Mouse (Mus musculus) liver, embryonic 11.5 days (tissue): Measurements from ENCODE around the gene Id3. TPM values are rescaled to one million over a fixed set of nuclear protein-coding genes. Genes with fewer than 3 reads are reported as not detected.

ENCODE experiments used
- ATAC-seq: fragments of 200-750 bp; cut with Nextera tagmentation; replicated peaks from 2 replicates; pipeline ENCODE4 v1.8.0; 2017; ENCODE audit warnings: moderate number of reproducible peaks, mild to moderate bottlenecking, moderate TSS enrichment, moderate library complexity; ENCODE audit not compliant: low FRiP score
- DNase-seq: peaks from one replicate; pipeline ENCODE4 v3.0.0-alpha.2; 2017; ENCODE audit warnings: low spot score
- H3K27ac ChIP-seq: fragments of 300-500 bp; sonication (generic); 2 replicates; pipeline ENCODE4 v1.5.1; 2014; ENCODE audit warnings: mild to moderate bottlenecking, low read depth, low read length, control low read depth
- H3K27me3 ChIP-seq: fragments of 300-500 bp; sonication (generic); replicated peaks from 2 replicates; pipeline ENCODE4 v1.6.1; 2014; ENCODE audit warnings: low read length, mixed read lengths; ENCODE audit not compliant: control insufficient read depth, insufficient read depth
- H3K36me3 ChIP-seq: fragments of 300-500 bp; sonication (generic); 2 replicates; pipeline ENCODE4 v1.6.1; 2014; ENCODE audit warnings: mild to moderate bottlenecking, low read length, moderate library complexity, mixed read lengths; ENCODE audit not compliant: control insufficient read depth, insufficient read depth
- H3K4me1 ChIP-seq: fragments of 300-500 bp; sonication (generic); replicated peaks from 2 replicates; pipeline ENCODE4 v1.6.1; 2014; ENCODE audit warnings: low read length, mixed read lengths; ENCODE audit not compliant: control insufficient read depth, insufficient read depth
- H3K4me2 ChIP-seq: fragments of 300-500 bp; sonication (generic); 2 replicates; pipeline ENCODE4 v1.6.1; 2014; ENCODE audit warnings: mild to moderate bottlenecking, control low read depth, moderate library complexity
- H3K4me3 ChIP-seq: fragments of 300-500 bp; sonication (generic); 2 replicates; pipeline ENCODE4 v1.5.1; 2014; ENCODE audit warnings: low read depth, low read length, control low read depth
- H3K9ac ChIP-seq: fragments of 300-500 bp; sonication (generic); 2 replicates; pipeline ENCODE4 v1.6.1; 2014; ENCODE audit warnings: low read depth, low read length, control low read depth
- H3K9me3 ChIP-seq: fragments of 300-500 bp; sonication (generic); 2 replicates; pipeline ENCODE4 v1.6.1; 2016; ENCODE audit warnings: low read length, inconsistent platforms, mixed read lengths; ENCODE audit not compliant: control insufficient read depth
- WGBS: fragments of 180-500 bp; shearing (Covaris S2); extraction: QIAGEN DNeasy Blood & Tissue Kit; methylation state at CpG from one replicate; pipeline ENCODE4 v1.1.7; 2014; 5-methylcytosine and 5-hydroxymethylcytosine counted together
- polyA plus RNA-seq: library from polyadenylated mRNA; unstranded; fragments of >200 nt; fragmentation: Nextera tagmentation; extraction: Ambion mirVana; gene quantifications from 2 replicates; pipeline ENCODE4 v1.2.1, GENCODE M21; 2014

Gene Id3
- polyA plus RNA-seq, 1 experiment from 2014 or later: 200 TPM

DNA sequence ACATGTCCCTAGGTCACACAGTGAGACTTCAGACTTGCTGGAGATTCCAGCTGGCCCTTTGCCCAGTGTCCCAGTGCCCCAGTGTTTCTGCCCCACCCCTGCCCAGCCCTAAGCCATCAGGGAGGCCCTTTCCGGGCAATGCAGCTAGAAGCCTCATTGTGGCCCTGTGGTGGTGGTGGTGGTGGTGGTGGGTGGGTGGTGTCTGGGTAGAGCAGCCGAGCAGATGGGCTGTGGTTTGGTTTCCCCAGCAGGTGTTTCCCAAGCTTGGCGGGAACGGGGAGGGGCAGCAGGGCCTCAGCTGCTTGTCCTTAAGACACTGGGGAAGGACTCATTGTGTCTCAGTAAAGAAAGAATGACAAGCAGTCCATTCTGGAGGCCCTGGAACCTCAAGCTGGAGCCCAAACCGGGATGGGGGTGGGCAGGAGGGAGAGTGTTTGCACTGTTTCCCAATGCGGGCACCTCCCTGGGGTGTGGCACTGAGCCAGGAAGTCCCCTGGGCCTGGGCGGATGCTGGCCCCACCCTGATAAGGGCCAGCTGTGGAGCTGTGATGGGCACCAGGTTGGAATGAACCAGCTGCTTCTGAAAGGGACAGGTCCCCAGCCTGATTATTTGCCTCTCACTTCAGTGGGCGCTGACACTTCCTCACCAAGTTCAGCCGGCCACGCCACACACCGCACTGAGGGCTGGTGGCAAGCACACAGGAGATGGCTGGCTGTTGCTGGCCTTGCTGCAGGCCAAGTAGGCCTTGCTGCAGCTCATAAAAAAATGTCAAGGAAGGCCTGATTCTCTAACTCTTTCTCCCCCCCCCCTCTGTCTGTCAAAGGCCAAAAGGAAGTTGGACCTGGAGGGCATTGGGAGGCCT lies 34.5 kb downstream of the Id3 start:
- 31% methylated on average over 11 of the region's 11 CpGs for WGBS
- Histone ChIP-seq H3K27ac (peak overlapping the region; percentile 94), H3K4me3 (peak overlapping the region; percentile 36), H3K9me3 (no peaks in the 10 kb centered on the region), H3K27me3 (no peaks in the 10 kb centered on the region), H3K36me3 (no peaks in the 10 kb centered on the region; the same call in 1 of the 2 replicates), H3K4me2 (peak overlapping the region; percentile 87), H3K4me1 (peaks cover 83% of the 10 kb centered on the region), H3K9ac (peak overlapping the region; percentile 61)
- DNase-seq (peak; percentile 79), ATAC-seq (peak; percentile 86)

DNA sequence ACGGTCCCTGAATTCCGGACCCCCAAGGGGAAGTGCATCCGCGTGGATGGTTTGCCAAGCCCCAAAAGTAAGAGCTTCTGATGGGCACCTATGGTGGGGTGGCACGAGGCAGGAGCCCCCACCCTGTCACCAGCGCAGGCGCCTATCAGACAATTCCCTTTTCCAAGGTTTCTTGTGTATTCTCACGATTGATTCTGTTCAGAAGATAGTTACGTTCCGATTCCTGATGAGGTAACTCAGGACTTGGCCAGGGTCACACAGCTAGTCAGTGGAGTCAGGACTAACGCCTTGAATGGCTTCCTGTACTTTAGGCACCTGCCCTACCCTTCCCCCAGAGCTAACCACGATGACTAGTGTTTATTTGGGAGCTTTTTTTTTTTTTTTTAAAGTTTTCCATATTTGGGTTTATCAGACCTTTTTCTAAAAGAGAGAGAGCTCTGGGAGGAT lies 35.2 kb downstream of the Id3 start:
- Histone ChIP-seq H3K27me3 (no peaks in the 10 kb centered on the region), H3K27ac (peak overlapping the region; percentile 94), H3K4me1 (peaks cover 79% of the 10 kb centered on the region), H3K9ac (peak overlapping the region; percentile 61), H3K4me3 (peak overlapping the region; percentile 36), H3K4me2 (peak overlapping the region; percentile 87), H3K9me3 (no peaks in the 10 kb centered on the region), H3K36me3 (no peaks in the 10 kb centered on the region; the same call in 1 of the 2 replicates)
- ATAC-seq (no peak), DNase-seq (no peak)
- 57% methylated on average over 12 of the region's 12 CpGs for WGBS

DNA sequence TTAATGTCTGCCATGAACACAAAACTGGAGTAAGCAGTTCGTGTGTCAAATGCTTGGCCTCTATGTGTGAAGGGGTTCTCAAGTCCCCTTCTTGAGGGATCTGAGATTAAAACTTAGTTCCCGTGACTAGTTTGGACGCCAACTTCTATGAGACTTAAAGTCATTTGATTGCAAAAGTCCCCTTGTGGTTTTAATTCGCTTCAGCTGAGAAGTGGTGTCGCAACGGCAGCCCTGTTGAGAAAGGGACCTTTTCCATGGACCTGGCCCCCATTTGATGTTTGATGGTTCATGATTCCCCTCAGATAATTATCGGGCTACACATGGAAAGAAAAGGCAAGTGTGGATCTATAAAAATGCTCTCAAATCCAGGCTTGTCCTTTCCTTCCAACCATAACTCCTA lies 36.2 kb downstream of the Id3 start:
- Histone ChIP-seq H3K27ac (no peak overlapping the region), H3K27me3 (no peaks in the 10 kb centered on the region), H3K4me3 (peak overlapping the region; percentile 38), H3K9ac (peak overlapping the region; percentile 34; the same call in 1 of the 2 replicates), H3K9me3 (no peaks in the 10 kb centered on the region), H3K36me3 (no peaks in the 10 kb centered on the region), H3K4me1 (peaks cover 69% of the 10 kb centered on the region), H3K4me2 (peak overlapping the region; percentile 64)
- DNase-seq (no peak), ATAC-seq (no peak)
- WGBS: 77% methylated on average over 7 of the region's 7 CpGs

GRCm38 (mm10) chr4:136179998-136180397 lies 36.7 kb downstream of the Id3 start:
- 0 out of 2 replicates have a peak, but pooled peaks cover 2% of the 10 kb centered on the region for H3K36me3 ChIP-seq
- no peaks in the 10 kb centered on the region for H3K27me3 ChIP-seq
- ATAC-seq (peak; percentile 55), DNase-seq (peak; percentile 89)
- 0 out of 2 replicates have a peak overlapping the region, but pooled peaks have one; percentile 33 for H3K27ac ChIP-seq
- H3K4me1 ChIP-seq: peaks cover 65% of the 10 kb centered on the region
- peak overlapping the region; percentile 45; the same call in 1 of the 2 replicates for H3K9ac ChIP-seq
- WGBS: 5% methylated on average over 15 of the region's 15 CpGs
- H3K4me2 ChIP-seq: peak overlapping the region; percentile 64
- no peaks in the 10 kb centered on the region for H3K9me3 ChIP-seq
- H3K4me3 ChIP-seq: peak overlapping the region; percentile 38

DNA sequence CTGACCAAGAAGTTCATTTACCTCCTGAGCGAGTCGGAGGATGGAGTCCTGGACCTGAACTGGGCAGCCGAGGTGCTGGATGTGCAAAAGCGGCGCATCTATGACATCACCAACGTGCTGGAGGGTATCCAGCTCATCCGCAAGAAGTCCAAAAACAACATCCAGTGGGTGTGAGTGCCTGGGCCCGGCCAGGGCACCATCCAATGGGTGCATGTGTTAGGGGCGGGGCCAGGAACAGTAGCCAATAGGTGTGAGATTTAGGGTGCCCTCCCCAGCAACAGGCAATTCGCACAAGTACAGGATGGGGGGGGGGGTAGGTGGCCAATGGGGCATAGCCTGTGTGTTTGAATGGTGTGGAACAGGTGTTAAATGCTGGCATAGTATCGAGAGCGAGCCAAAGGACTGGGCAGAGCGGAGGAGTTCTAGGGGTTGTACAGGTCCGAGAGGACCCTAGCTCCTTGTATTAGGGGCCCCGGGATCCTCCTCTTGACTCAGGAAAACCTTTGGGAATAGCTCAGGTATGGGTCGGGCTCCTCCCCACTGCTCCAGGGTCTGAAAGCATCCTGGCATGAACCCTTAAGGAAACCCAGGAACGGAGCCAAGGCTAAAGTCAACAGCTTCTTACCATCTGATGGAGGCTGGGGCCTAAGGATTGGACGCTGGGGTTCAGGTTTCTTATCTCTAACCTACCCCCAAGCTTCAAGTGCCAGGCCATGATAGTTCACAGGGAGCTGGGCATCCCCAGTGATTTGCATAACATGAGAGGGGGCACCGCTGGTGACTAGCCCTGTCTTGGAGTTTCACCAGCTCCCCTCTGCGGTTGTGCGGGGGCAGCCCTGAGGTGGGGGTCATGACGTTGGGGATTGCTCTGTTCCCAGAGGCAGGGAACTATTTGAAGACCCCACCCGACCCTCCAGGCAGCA lies 37.4 kb downstream of the Id3 start:
- H3K4me2 ChIP-seq: peak overlapping the region; percentile 64
- H3K4me1 ChIP-seq: peaks cover 65% of the 10 kb centered on the region
- H3K27me3 ChIP-seq: no peaks in the 10 kb centered on the region
- H3K27ac ChIP-seq: 0 out of 2 replicates have a peak overlapping the region, but pooled peaks have one; percentile 33
- no peaks in the 10 kb centered on the region for H3K9me3 ChIP-seq
- 0 out of 2 replicates have a peak, but pooled peaks cover 2% of the 10 kb centered on the region for H3K36me3 ChIP-seq
- DNase-seq (no peak), ATAC-seq (peak; percentile 53)
- WGBS: 24% methylated on average over 23 of the region's 23 CpGs
- peak overlapping the region; percentile 45; the same call in 1 of the 2 replicates for H3K9ac ChIP-seq
- peak overlapping the region; percentile 38 for H3K4me3 ChIP-seq

- no peak overlapping the region for H3K9ac ChIP-seq
- no peak overlapping the region for H3K4me3 ChIP-seq
- H3K9me3 ChIP-seq: no peaks in the 10 kb centered on the region
- peaks cover 5% of the 10 kb centered on the region; the same call in 1 of the 2 replicates for H3K36me3 ChIP-seq
- H3K4me2 ChIP-seq: peak overlapping the region; percentile 64
- no peak overlapping the region for H3K27ac ChIP-seq
- 28% methylated on average over 12 of the region's 12 CpGs for WGBS
- DNase-seq (no peak), ATAC-seq (no peak)
- no peaks in the 10 kb centered on the region for H3K27me3 ChIP-seq
- H3K4me1 ChIP-seq: peaks cover 63% of the 10 kb centered on the region
Measured at GRCm38 (mm10) chr4:136181367-136181766, 38.1 kb downstream of the Id3 start.

DNA sequence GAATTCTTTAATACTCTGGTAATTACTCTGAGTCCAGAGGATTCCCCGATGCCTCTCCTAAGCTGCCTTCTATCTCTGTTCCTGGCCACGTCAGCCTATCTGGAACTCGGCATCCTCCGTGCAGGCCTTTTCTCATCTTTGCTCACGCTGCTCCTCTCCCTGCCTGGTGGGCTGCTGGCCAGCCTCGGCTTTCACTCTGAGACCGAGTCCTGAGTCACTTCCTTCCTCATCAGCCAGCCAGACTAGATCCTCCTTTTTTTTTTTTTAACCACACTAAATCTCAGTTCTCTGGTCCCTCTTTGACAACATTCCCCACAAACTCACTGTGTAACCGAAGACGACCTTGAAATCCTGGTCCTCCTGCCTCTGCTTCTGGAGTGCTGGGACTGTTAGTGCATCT lies 42.1 kb downstream of the Id3 start:
- no peaks in the 10 kb centered on the region for H3K27me3 ChIP-seq
- no peak overlapping the region for H3K4me2 ChIP-seq
- peaks cover 33% of the 10 kb centered on the region for H3K4me1 ChIP-seq
- DNase-seq (no peak), ATAC-seq (no peak)
- no peak overlapping the region for H3K4me3 ChIP-seq
- no peaks in the 10 kb centered on the region for H3K9me3 ChIP-seq
- no peak overlapping the region for H3K27ac ChIP-seq
- H3K9ac ChIP-seq: no peak overlapping the region
- H3K36me3 ChIP-seq: peaks cover 7% of the 10 kb centered on the region; the same call in 1 of the 2 replicates
- WGBS: 52% methylated on average over 9 of the region's 9 CpGs

DNA sequence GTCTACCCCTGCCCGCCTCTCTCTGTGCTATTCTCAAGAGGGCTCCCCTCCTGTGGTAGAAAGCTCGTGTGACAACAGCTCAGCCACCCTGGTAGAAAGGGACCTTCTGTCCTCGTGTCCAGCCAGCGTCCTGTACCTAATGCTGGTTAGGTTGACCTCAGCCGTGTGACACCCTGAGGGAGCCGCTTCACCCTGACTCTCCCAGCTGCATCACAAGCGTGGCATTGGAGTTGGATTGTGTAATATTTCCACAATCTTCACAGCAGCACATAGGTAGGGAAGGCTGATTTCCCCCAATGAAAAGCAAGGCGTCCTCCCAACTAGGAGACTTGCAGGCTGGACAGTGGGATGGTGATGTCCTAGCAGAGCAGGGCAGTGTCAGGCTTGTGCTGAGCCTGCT lies 43.0 kb downstream of the Id3 start:
- ATAC-seq (no peak), DNase-seq (no peak)
- peaks cover 7% of the 10 kb centered on the region; the same call in 1 of the 2 replicates for H3K36me3 ChIP-seq
- no peak overlapping the region for H3K27ac ChIP-seq
- peak overlapping the region; percentile 21 for H3K4me2 ChIP-seq
- no peak overlapping the region for H3K4me3 ChIP-seq
- H3K4me1 ChIP-seq: peaks cover 25% of the 10 kb centered on the region
- 80% methylated on average over 8 of the region's 8 CpGs for WGBS
- no peak overlapping the region for H3K9ac ChIP-seq
- H3K27me3 ChIP-seq: no peaks in the 10 kb centered on the region
- no peaks in the 10 kb centered on the region for H3K9me3 ChIP-seq
